Mouse (Mus musculus): ENCODE measurements at regions not wholly inside any gene's neighbourhood (a gene's known extent, or its start where the extent isn't known, plus 50 kb on each side); places are given as distances from the start of the nearest gene placed in this dataset.

DNA sequence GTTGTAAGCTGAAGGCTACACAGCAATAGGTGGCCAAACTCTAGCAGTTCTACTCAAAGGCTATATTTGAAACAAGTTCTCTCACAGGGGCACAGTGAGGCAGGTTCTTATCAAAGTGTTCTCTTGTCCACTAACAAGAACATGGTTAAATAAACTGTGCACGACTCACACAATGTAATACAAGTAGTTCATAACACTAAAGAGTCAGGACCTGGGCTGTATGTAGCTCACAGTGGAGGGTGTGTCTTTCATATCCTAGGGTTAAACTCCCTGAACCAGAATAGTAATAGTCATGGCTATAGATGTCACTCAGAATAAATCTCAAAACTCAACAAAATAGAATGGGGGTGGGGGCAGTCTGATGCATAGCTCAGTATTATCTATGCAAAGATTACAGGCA lies 182.7 kb downstream of the Rab11fip4 start:
- no peak for TF ChIP-seq CTCF (IDR thresholded peaks at IDR 0.05; ENCODE audit: borderline replicate concordance, insufficient read depth, low read length)
- TF ChIP-seq POLR2A (IDR thresholded peaks at IDR 0.05; ENCODE audit: low read depth, low read length), result no peak

Data from embryonic fibroblast, embryonic 13.5 days (primary cell).